In genomic region chr17:56482671-56483070, GRCm38 (mm10) we compare ENCODE assay signal across 27 mouse cellular contexts. TPM values are rescaled to one million over a fixed set of nuclear protein-coding genes. Genes with fewer than 3 reads are reported as not detected.
DNase-seq lines count a peak whose midpoint lies in the region; ATAC-seq and TF ChIP-seq lines count a peak whose summit lies in the region.
"Had no signal": no experiment of that assay in that cellular context is flagged by ENCODE, and none has a peak within 500 bp of the region (broad histone marks: within the 10 kb centered on the region; RNA-seq: fewer than 3 reads in every experiment).

No protein-coding gene starts in this region.

- WGBS in intestine, postnatal 0 days = 81% methylated on average over 1 of the region's 1 CpGs

- peak; percentile 13 for DNase-seq in gastrocnemius, adult 2 months
- DNase-seq in gastrocnemius, postnatal 14 days = no peak
- DNase-seq in adipocyte (ENCODE audit: low spot score) = peak; percentile 58
- no peak for DNase-seq in urinary bladder, postnatal 14 days (ENCODE audit: low spot score)
- DNase-seq: adrenal gland, adult 8-10 months; adrenal gland, postnatal 14 days; adrenal gland, postnatal 36 days; B cell, adult 2 months; cerebellum, adult 11-12 months; cerebellum, adult 2 months; cerebellum, adult 9-10 months; cerebellum, postnatal 10 days; cerebellum, postnatal 25 days; forebrain, postnatal 0 days had no signal

- H3K4me2 ChIP-seq in intestine, postnatal 0 days (replicated peaks; ENCODE audit: low read depth) = no peak overlapping the region
- H3K4me2 ChIP-seq: embryonic facial prominence, embryonic 12.5 days; forebrain, embryonic 13.5 days; forebrain, embryonic 15.5 days had no signal

- peaks cover 1% of the 10 kb centered on the region; the same call in 1 of the 2 replicates for H3K27me3 ChIP-seq in intestine, postnatal 0 days (replicated peaks; ENCODE audit: control insufficient read depth, insufficient read depth, low read length)
- H3K27me3 ChIP-seq: embryonic facial prominence, embryonic 12.5 days; forebrain, embryonic 13.5 days; forebrain, embryonic 15.5 days had no signal

- no peaks in the 10 kb centered on the region for H3K9me3 ChIP-seq in intestine, postnatal 0 days (ENCODE audit: control insufficient read depth)
- H3K9me3 ChIP-seq: embryonic facial prominence, embryonic 10.5 days; embryonic facial prominence, embryonic 12.5 days; forebrain, embryonic 13.5 days; forebrain, embryonic 15.5 days had no signal

- H3K36me3 ChIP-seq in intestine, postnatal 0 days (ENCODE audit: control insufficient read depth, insufficient read depth) = no peaks in the 10 kb centered on the region
- H3K36me3 ChIP-seq: embryonic facial prominence, embryonic 10.5 days; embryonic facial prominence, embryonic 12.5 days; forebrain, embryonic 15.5 days; G1E had no signal

- H3K4me3 ChIP-seq in gastrocnemius, adult 2 months = no peak overlapping the region
- no peak overlapping the region for H3K4me3 ChIP-seq in intestine, postnatal 0 days (ENCODE audit: low read depth, low read length)
- H3K4me3 ChIP-seq: embryonic facial prominence, embryonic 10.5 days; embryonic facial prominence, embryonic 12.5 days; forebrain, embryonic 13.5 days; forebrain, embryonic 15.5 days had no signal

- intact Hi-C loops in gastrocnemius, adult 2 months (cut with DNase I) = loop anchor here (5.0 kb wide), 1 partner anchor 70 kb away; the partner anchor contains the start of gene Gm20219
- intact Hi-C loops in gastrocnemius, postnatal 14 days (cut with DNase I; ENCODE audit: low total_unique reads) = loop anchor here (5.0 kb wide), 1 partner anchor 55 kb away; no protein-coding TSS in a partner anchor

- 0 out of 2 replicates have a peak, but pooled peaks have one; percentile 23 for ATAC-seq in megakaryocyte progenitor cell, adult 5-6 weeks (replicated peaks; ENCODE audit: poor library complexity)
- ATAC-seq in intestine, postnatal 0 days = no peak
- ATAC-seq: CD4-positive, CD25-positive, alpha-beta regulatory T cell, adult 4 months; forebrain, embryonic 13.5 days; forebrain, embryonic 15.5 days; forebrain, postnatal 0 days had no signal

- no peak for TF ChIP-seq CTCF in gastrocnemius, adult 2 months (IDR thresholded peaks at IDR 0.05)
- no peak for TF ChIP-seq CTCF in intestine, postnatal 0 days (IDR thresholded peaks at IDR 0.05; ENCODE audit: low read depth)

- H3K27ac ChIP-seq in gastrocnemius, adult 2 months = no peak overlapping the region
- no peak overlapping the region for H3K27ac ChIP-seq in intestine, postnatal 0 days (ENCODE audit: low read depth, low read length)
- H3K27ac ChIP-seq: embryonic facial prominence, embryonic 10.5 days; embryonic facial prominence, embryonic 12.5 days; forebrain, embryonic 13.5 days; forebrain, embryonic 15.5 days had no signal

- no peak overlapping the region for H3K9ac ChIP-seq in intestine, postnatal 0 days (ENCODE audit: low read depth, low read length)
- H3K9ac ChIP-seq: embryonic facial prominence, embryonic 12.5 days; forebrain, embryonic 13.5 days; forebrain, embryonic 15.5 days; forebrain, postnatal 0 days had no signal

- no peaks in the 10 kb centered on the region for H3K4me1 ChIP-seq in intestine, postnatal 0 days (replicated peaks; ENCODE audit: control insufficient read depth, insufficient read depth, low read length)

RNA-seq across cellular contexts. Expression of gene Ptprs, which starts 6.4 kb away (rescaled TPM):
- 10 to 100 TPM; 29.6 to 43.1 TPM for total RNA-seq in gastrocnemius, adult 2 months (2021)
- total RNA-seq in gastrocnemius, postnatal 14 days (2021) = 10 to 100 TPM; 38.2 to 44.4 TPM
- total RNA-seq in megakaryocyte progenitor cell, adult 5-6 weeks (2015) = 35.9 and 39.7 TPM in 2 replicates
- total RNA-seq in megakaryocyte progenitor cell, adult 5-6 weeks (2017) = 35.3 and 38.5 TPM in 2 replicates
- polyA plus RNA-seq in intestine, postnatal 0 days (2015; fragmentation: Nextera tagmentation; extraction: Ambion mirVana) = 15.2 and 15.7 TPM in 2 replicates

RNA-seq across cellular contexts. Expression of gene Znrf4, which starts 29.6 kb away (rescaled TPM):
- not detected for total RNA-seq in gastrocnemius, adult 2 months (2021)
- not detected for total RNA-seq in gastrocnemius, postnatal 14 days (2021)
- total RNA-seq in megakaryocyte progenitor cell, adult 5-6 weeks (2015) = not detected in 2 replicates
- not detected in 2 replicates for total RNA-seq in megakaryocyte progenitor cell, adult 5-6 weeks (2017)
- not detected in 2 replicates for polyA plus RNA-seq in intestine, postnatal 0 days (2015; fragmentation: Nextera tagmentation; extraction: Ambion mirVana)
- total RNA-seq: adrenal gland, adult 18-20 months; adrenal gland, adult 8-10 months; adrenal gland, postnatal 14 days; adrenal gland, postnatal 36 days; CH12.LX; forebrain, postnatal 0 days; G1E had no signal
- polyA plus RNA-seq: CD4-positive, CD25-positive, alpha-beta regulatory T cell, adult 4 months; cerebellum, adult 2 months; cortical plate, adult 2 months; embryonic facial prominence, embryonic 10.5 days; embryonic facial prominence, embryonic 12.5 days; embryonic facial prominence, embryonic 14.5 days; forebrain, embryonic 11.5 days; G1E had no signal

Comparison
In these comparisons a context has a peak if more than half of its experiments do, and no peak if none do; other contexts are left out.
1. DNase-seq: peak in gastrocnemius, adult 2 months (single experiment) and adipocyte (single experiment); none in gastrocnemius, postnatal 14 days (single experiment) and urinary bladder, postnatal 14 days (single experiment).